Mouse (Mus musculus) testis, adult 2 months (tissue): ENCODE results near the gene Fbxo44. TPM values are rescaled to one million over a fixed set of nuclear protein-coding genes. Genes with fewer than 3 reads are reported as not detected.

Experiments used
- H3K27ac ChIP-seq: fragments of 200-500 bp; 2 replicates; pipeline ENCODE4 v1.5.1; 2012; ENCODE audit warnings: low read depth, low read length; ENCODE audit not compliant: control insufficient read depth, insufficient read depth
- H3K27me3 ChIP-seq: fragments of 200-500 bp; 2 replicates; pipeline ENCODE4 v1.6.1; 2012; ENCODE audit warnings: mild to moderate bottlenecking, low read length, moderate library complexity; ENCODE audit not compliant: control insufficient read depth, insufficient read depth
- H3K36me3 ChIP-seq: fragments of 200-500 bp; 2 replicates; pipeline ENCODE4 v1.6.1; 2012; ENCODE audit warnings: mild to moderate bottlenecking, low read length; ENCODE audit not compliant: control insufficient read depth, insufficient read depth
- H3K4me1 ChIP-seq: fragments of 200-500 bp; 2 replicates; pipeline ENCODE4 v1.6.1; 2012; ENCODE audit warnings: low read length; ENCODE audit not compliant: control insufficient read depth, insufficient read depth
- H3K4me3 ChIP-seq: fragments of 200-500 bp; 2 replicates; pipeline ENCODE4 v1.5.1; 2012; ENCODE audit warnings: low read depth, mild to moderate bottlenecking, low read length, moderate library complexity, mixed read lengths; ENCODE audit not compliant: control insufficient read depth
- CTCF ChIP-seq: fragments of 200-500 bp; IDR thresholded peaks from 2 replicates; pipeline ENCODE4 v1.5.1; 2012; ENCODE audit warnings: low read depth, mild to moderate bottlenecking, inconsistent platforms, low read length, moderate library complexity; ENCODE audit not compliant: control insufficient read depth, insufficient read depth, insufficient replicate concordance
- POLR2A ChIP-seq: fragments of 200-500 bp; IDR thresholded peaks from 2 replicates; pipeline ENCODE4 v1.6.1; 2012; ENCODE audit warnings: low read depth, mild to moderate bottlenecking, inconsistent platforms, low read length, moderate library complexity; ENCODE audit not compliant: control insufficient read depth
- polyA plus RNA-seq: library from polyadenylated mRNA; depleted of rRNA; stranded (reverse); fragments of >200 nt; gene quantifications from 2 replicates; pipeline ENCODE4 v1.2.3, GENCODE M21; 2012

Gene Fbxo44
- polyA plus RNA-seq, 1 experiment, result 191 TPM

DNA sequence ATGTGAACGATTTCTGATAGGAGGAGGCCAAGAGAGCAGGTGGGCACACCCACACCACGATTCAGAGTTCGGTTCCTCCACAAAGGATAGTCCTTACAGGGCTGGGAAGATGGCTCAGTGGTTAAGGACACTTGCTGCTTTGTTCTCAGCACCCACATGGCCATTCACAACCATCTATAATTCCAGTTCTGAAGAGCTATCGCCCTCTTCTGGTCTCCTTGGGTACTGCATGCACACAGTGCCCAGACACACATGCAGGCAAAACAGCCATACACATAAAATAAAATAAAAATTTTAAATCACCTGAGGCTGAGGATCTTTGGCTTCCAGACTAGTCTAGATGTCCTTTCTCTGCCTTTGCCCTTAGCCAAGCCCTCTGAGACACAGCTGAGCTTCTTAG, 42.9 kb downstream of the Fbxo44 start:
- Histone ChIP-seq H3K36me3 (no peaks in the 10 kb centered on the region), H3K4me3 (no peak overlapping the region), H3K27me3 (no peaks in the 10 kb centered on the region), H3K27ac (no peak overlapping the region), H3K4me1 (no peaks in the 10 kb centered on the region)
- TF ChIP-seq POLR2A, result no peak
- TF ChIP-seq CTCF, result peak; percentile 53; the same call in 1 of the 2 replicates

DNA sequence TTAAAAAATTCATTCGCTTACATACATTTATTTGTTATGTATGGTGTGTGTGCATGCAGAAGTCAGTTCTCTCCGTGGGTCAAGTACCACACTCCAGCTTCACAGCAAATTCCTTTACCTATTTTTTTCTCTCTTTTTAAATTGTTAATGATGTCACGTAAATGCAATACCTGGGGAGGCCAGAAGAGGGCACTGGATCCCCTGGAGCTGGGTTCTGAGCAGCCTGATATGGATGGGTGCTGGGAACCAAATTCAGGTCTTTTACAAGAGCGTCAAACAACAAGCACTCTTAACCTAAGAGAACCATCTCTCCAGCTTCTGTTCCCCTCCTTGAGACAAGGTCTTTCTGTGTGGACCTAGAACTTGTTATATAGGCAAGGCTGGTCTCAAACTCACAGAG, 43.6 kb downstream of the Fbxo44 start:
- Histone ChIP-seq H3K36me3 (no peaks in the 10 kb centered on the region), H3K4me3 (no peak overlapping the region), H3K27me3 (no peaks in the 10 kb centered on the region), H3K27ac (no peak overlapping the region), H3K4me1 (no peaks in the 10 kb centered on the region)
- no peak for TF ChIP-seq POLR2A
- peak; percentile 51; the same call in 1 of the 2 replicates for TF ChIP-seq CTCF

DNA sequence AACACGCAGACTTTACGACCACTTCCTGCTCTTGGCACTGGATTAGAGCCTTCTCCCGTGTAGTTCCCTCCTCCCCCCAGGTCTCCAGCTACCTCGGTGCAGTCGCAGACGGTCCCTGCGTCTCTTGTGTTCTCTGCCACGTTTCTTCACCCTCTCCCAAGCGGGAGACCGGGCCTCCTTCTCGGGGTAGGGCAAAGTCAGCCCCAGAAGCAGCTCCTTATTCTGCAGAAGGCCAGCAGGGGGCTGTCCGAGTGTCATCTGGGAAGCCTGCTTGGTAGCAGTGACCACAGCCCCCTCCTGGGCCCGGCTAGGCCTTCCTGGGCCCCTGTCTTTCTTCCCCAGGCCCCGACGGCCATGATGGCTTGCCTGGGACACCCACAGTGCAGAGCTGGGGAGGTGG, 44.8 kb downstream of the Fbxo44 start:
- Histone ChIP-seq H3K4me1 (no peaks in the 10 kb centered on the region), H3K4me3 (no peak overlapping the region; the same call in 1 of the 2 replicates), H3K27me3 (no peaks in the 10 kb centered on the region), H3K27ac (no peak overlapping the region), H3K36me3 (no peaks in the 10 kb centered on the region)
- TF ChIP-seq CTCF (0 out of 2 replicates have a peak, but pooled peaks have one; percentile 21), POLR2A (no peak)

DNA sequence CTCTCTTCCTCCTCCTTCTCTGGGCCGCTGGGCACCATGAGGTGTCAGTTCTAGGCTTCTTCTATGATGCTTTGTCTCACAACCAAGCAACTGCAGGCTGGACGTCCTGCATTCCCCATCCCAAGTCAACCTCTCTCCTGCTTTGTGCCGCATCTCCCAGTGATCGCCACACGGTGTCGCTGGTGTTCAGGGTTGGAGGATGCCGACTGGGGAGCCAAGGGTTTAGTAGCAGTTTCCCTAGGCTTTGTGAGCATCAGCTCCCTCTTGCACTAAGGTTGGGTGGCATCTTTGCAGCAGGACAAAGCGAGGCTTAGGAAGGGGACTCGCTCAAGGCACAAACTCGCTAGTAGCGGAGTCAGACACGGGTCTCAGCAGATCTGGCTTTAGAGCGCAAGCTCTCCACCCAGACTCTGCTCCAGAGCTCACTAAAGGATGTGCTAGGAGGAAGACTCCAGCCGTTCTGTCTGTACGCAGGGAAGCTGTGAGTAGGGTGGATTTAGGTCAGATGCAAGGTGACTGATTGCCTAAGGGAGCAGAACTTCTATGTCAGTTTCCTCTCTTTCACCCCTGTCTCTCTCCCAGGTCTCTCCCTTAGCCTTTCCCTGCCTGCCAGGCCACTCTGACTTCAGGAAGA, 45.4 kb downstream of the Fbxo44 start:
- Histone ChIP-seq H3K27me3 (no peaks in the 10 kb centered on the region), H3K4me3 (no peak overlapping the region), H3K27ac (no peak overlapping the region), H3K4me1 (no peaks in the 10 kb centered on the region), H3K36me3 (no peaks in the 10 kb centered on the region)
- TF ChIP-seq CTCF, result peak; percentile 97; the same call in 1 of the 2 replicates
- no peak for TF ChIP-seq POLR2A

DNA sequence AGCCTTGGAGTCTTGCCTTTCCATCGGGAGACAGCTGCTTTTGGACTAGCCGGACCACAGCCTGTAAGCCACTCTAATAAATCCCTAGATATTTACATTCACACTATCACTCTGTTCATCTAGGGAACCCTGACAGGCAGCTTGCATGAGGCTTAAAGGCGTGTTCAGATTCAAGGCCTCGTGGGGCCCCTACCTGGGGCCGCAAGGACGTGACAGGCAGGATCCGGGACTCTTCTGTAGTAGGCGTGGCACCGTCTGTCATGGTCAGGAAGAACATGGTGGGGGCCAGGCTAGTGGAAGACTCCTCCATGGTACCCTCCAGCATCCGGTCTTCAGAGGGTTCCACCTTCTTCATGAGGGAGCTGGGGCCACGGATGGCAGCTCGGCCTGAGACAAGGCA, 47.8 kb downstream of the Fbxo44 start:
- Histone ChIP-seq H3K27ac (no peak overlapping the region), H3K4me3 (no peak overlapping the region), H3K27me3 (no peaks in the 10 kb centered on the region), H3K36me3 (no peaks in the 10 kb centered on the region), H3K4me1 (peaks cover 2% of the 10 kb centered on the region)
- TF ChIP-seq POLR2A, result no peak
- no peak for TF ChIP-seq CTCF

DNA sequence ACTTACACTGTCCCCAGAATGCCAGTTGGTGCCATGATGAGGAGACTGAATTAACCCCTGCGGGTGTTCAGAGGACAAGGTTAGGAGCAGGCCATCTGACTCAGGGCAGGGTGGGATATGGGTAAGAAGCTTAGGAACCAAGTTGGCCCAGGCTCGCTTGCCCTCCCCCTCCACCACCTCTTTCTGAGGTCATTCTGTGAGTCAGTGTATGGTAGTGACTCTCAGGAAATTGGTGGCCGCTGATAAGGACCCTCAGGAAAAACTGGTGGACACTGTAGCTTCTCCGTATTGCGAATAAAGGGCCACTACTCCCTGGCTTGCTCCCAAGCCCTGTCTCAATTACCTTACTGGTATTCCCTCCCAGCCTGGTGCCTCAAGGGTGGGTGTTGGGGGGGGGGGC, 51.1 kb downstream of the Fbxo44 start:
- no peak overlapping the region for H3K27ac ChIP-seq
- H3K36me3 ChIP-seq, result no peaks in the 10 kb centered on the region
- TF ChIP-seq CTCF (no peak), POLR2A (no peak)
- H3K4me3 ChIP-seq, result no peak overlapping the region
- H3K4me1 ChIP-seq, result peaks cover 6% of the 10 kb centered on the region
- no peaks in the 10 kb centered on the region for H3K27me3 ChIP-seq

DNA sequence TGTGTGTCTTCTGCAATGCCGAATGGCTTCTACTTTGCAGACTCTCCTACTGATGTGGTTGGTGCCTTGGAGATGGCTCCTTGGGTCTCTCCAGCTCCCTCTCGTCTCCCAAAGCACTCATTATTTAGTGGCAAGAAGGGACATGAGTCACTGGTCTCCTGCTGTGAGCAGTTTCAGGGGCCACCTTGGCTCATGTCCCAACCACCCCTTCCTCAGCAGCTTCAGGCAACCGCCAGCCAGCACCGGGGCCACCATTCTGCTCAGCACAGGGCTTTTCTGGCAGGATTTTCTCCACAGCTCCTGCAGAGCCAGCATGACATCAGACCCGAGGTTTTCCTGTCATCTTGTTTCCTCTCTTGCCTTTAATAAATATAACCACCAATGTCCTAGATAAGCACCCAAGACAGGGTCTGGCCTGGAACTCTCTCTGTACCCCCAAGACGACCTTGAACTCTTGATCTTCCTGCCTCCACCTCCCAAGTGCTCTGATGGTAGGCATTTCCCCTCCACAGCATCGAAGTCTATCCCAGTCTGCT, 51.6 kb downstream of the Fbxo44 start:
- H3K4me1 ChIP-seq, result peaks cover 6% of the 10 kb centered on the region
- TF ChIP-seq CTCF, result no peak
- H3K27ac ChIP-seq, result no peak overlapping the region
- no peaks in the 10 kb centered on the region for H3K27me3 ChIP-seq
- no peak overlapping the region for H3K4me3 ChIP-seq
- no peaks in the 10 kb centered on the region for H3K36me3 ChIP-seq
